Mouse (Mus musculus) testis, adult 2 months (tissue): ENCODE measurements around the gene Olfr1442. TPM values are rescaled to one million over a fixed set of nuclear protein-coding genes. Genes with fewer than 3 reads are reported as not detected.

ENCODE experiments used
- H3K27ac ChIP-seq: fragments of 200-500 bp; 2 replicates; pipeline ENCODE4 v1.5.1; 2012; ENCODE audit warnings: low read depth, low read length; ENCODE audit not compliant: control insufficient read depth, insufficient read depth
- H3K27me3 ChIP-seq: fragments of 200-500 bp; 2 replicates; pipeline ENCODE4 v1.6.1; 2012; ENCODE audit warnings: mild to moderate bottlenecking, low read length, moderate library complexity; ENCODE audit not compliant: control insufficient read depth, insufficient read depth
- H3K36me3 ChIP-seq: fragments of 200-500 bp; 2 replicates; pipeline ENCODE4 v1.6.1; 2012; ENCODE audit warnings: mild to moderate bottlenecking, low read length; ENCODE audit not compliant: control insufficient read depth, insufficient read depth
- H3K4me1 ChIP-seq: fragments of 200-500 bp; 2 replicates; pipeline ENCODE4 v1.6.1; 2012; ENCODE audit warnings: low read length; ENCODE audit not compliant: control insufficient read depth, insufficient read depth
- H3K4me3 ChIP-seq: fragments of 200-500 bp; 2 replicates; pipeline ENCODE4 v1.5.1; 2012; ENCODE audit warnings: low read depth, mild to moderate bottlenecking, low read length, moderate library complexity, mixed read lengths; ENCODE audit not compliant: control insufficient read depth
- CTCF ChIP-seq: fragments of 200-500 bp; IDR thresholded peaks from 2 replicates; pipeline ENCODE4 v1.5.1; 2012; ENCODE audit warnings: low read depth, mild to moderate bottlenecking, inconsistent platforms, low read length, moderate library complexity; ENCODE audit not compliant: control insufficient read depth, insufficient read depth, insufficient replicate concordance
- POLR2A ChIP-seq: fragments of 200-500 bp; IDR thresholded peaks from 2 replicates; pipeline ENCODE4 v1.6.1; 2012; ENCODE audit warnings: low read depth, mild to moderate bottlenecking, inconsistent platforms, low read length, moderate library complexity; ENCODE audit not compliant: control insufficient read depth
- polyA plus RNA-seq: library from polyadenylated mRNA; depleted of rRNA; stranded (reverse); fragments of >200 nt; gene quantifications from 2 replicates; pipeline ENCODE4 v1.2.3, GENCODE M21; 2012

The Olfr1442 gene
- polyA plus RNA-seq, 1 experiment: not detected

DNA sequence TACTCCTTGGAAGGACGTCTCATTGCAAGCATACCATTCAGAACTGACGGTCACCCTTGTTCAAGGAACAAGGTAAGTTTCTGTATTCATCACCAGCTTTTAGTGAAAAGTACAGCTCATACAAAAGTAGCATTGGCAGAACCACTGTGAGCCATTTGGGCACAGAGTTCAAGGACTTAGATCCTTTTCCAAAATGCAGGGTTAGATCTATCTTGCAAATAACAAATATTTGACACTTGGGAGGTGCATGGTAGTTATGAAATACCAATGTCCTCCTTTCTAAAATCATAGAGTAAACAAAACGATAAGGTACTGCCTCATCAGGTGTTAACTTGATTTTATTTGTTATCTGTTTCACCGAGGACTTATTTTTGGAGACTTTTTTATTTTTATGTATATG is 812 bp downstream of the Olfr1442 start:
- Histone ChIP-seq H3K4me3 (no peak overlapping the region), H3K36me3 (no peaks in the 10 kb centered on the region), H3K27me3 (no peaks in the 10 kb centered on the region), H3K27ac (no peak overlapping the region), H3K4me1 (no peaks in the 10 kb centered on the region)
- no peak for TF ChIP-seq CTCF
- no peak for TF ChIP-seq POLR2A

GRCm38 (mm10) chr19:12677812-12678211 is 7.6 kb downstream of the Olfr1442 start, which contains the start of gene Olfr1443:
Gene Olfr1443, plus strand, starts transcription at chr19:12678112.
- H3K36me3 ChIP-seq: no peaks in the 10 kb centered on the region
- no peak within 1 kb of the TSS for H3K27ac ChIP-seq
- no peaks in the 10 kb centered on the region for H3K4me1 ChIP-seq
- H3K27me3 ChIP-seq: no peaks in the 10 kb centered on the region
- TF ChIP-seq POLR2A (no peak), CTCF (no peak)
- no peak within 1 kb of the TSS for H3K4me3 ChIP-seq

DNA sequence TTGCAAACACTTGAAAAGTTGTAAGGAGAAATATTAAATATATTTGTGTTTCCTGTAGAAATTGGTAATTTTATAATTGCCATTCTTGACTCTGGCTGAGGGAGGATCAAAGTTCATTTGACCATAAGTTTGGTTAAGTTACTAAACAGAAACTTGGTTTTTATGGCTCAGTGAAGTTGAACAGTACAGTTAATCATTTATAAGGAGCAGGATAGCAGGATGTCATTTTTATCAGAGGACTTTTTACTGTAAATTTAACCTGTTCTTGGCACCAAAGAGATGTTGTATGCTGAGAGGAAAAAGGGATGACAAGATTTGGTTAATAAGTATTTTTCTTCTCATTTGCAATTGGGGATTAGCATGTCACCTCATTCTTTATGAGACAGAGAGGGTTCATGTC is 14.4 kb downstream of the Olfr1442 start:
- TF ChIP-seq POLR2A: no peak
- no peak for TF ChIP-seq CTCF
- no peaks in the 10 kb centered on the region for H3K36me3 ChIP-seq
- H3K4me3 ChIP-seq: no peak overlapping the region
- H3K27ac ChIP-seq: no peak overlapping the region
- no peaks in the 10 kb centered on the region for H3K4me1 ChIP-seq
- no peaks in the 10 kb centered on the region for H3K27me3 ChIP-seq

- TF ChIP-seq CTCF (no peak), POLR2A (no peak)
- H3K27me3 ChIP-seq: no peaks in the 10 kb centered on the region
- no peak overlapping the region for H3K4me3 ChIP-seq
Observed at GRCm38 (mm10) chr19:12685231-12685630, 15.0 kb downstream of the Olfr1442 start.

DNA sequence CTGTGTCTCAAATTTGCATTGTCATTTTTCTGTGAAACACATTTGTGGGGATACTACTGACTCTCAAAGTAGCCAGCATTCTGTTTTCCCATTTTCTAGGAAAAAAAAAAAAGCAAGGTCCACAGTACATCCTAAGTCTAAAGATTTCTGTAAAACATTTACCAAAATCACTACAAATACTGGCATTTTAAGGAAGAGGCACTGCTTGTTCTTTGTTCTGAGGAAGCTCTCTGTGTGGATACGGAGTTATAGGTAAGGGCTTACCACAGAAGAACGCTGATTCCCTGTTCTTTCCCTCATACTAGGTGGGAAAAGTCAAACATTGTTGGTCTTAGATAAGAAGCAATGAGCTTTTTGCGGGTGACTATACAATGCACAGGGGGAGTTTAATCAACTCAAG is 25.4 kb downstream of the Olfr1442 start, which contains the start of gene Keg1:
Gene Keg1, plus strand, starts transcription at position 197 of the 400 bp plus-strand sequence.
- Histone ChIP-seq H3K27me3 (no peaks in the 10 kb centered on the region), H3K36me3 (no peaks in the 10 kb centered on the region), H3K27ac (no peak within 1 kb of the TSS), H3K4me1 (no peaks in the 10 kb centered on the region), H3K4me3 (no peak within 1 kb of the TSS)
- TF ChIP-seq CTCF: no peak
- no peak for TF ChIP-seq POLR2A

More at GRCm38 (mm10) chr19:12685231-12685630, 15.0 kb downstream of the Olfr1442 start:
- no peaks in the 10 kb centered on the region for H3K36me3 ChIP-seq
- H3K27ac ChIP-seq: no peak overlapping the region
- H3K4me1 ChIP-seq: no peaks in the 10 kb centered on the region

GRCm38 (mm10) chr19:12696221-12696620 is 26.0 kb downstream of the Olfr1442 start:
- H3K4me3 ChIP-seq: no peak overlapping the region

GRCm38 (mm10) chr19:12708458-12708857 is 38.2 kb downstream of the Olfr1442 start:
- no peak overlapping the region for H3K27ac ChIP-seq
- no peaks in the 10 kb centered on the region for H3K4me1 ChIP-seq
- H3K36me3 ChIP-seq: no peaks in the 10 kb centered on the region
- H3K4me3 ChIP-seq: no peak overlapping the region
- no peak for TF ChIP-seq POLR2A
- no peak for TF ChIP-seq CTCF
- no peaks in the 10 kb centered on the region for H3K27me3 ChIP-seq

More at GRCm38 (mm10) chr19:12696221-12696620, 26.0 kb downstream of the Olfr1442 start:
- Histone ChIP-seq H3K27me3 (no peaks in the 10 kb centered on the region), H3K27ac (no peak overlapping the region), H3K36me3 (no peaks in the 10 kb centered on the region), H3K4me1 (no peaks in the 10 kb centered on the region)
- TF ChIP-seq CTCF (no peak), POLR2A (no peak)

GRCm38 (mm10) chr19:12708986-12709385 is 38.7 kb downstream of the Olfr1442 start:
- Histone ChIP-seq H3K36me3 (no peaks in the 10 kb centered on the region), H3K27ac (no peak overlapping the region), H3K27me3 (no peaks in the 10 kb centered on the region), H3K4me1 (no peaks in the 10 kb centered on the region), H3K4me3 (no peak overlapping the region)
- TF ChIP-seq CTCF: no peak
- no peak for TF ChIP-seq POLR2A
